Mouse (Mus musculus): ENCODE measurements around the gene Nabp2. TPM values are rescaled to one million over a fixed set of nuclear protein-coding genes. Genes with fewer than 3 reads are reported as not detected.

Gene Nabp2
- polyA plus RNA-seq, 1 experiment: 93.0 TPM

DNA sequence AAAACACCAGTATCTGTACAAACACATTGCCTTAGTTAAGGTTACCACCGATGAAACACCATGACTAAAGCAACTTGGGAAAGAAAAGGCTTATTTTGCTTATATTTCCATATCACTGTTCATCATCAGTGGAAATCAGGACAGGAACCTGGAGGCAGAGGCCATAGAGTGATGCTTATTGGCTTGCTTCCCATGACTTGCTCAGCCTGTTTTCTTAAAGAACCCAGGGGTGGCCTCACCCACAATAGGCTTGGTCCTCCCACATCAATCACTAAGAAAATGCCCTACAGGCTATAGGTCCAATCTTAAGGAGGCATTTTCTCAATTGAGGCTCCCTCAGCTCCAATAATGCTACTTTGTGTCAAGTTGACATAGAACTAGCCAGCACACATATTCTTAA, 31.4 kb upstream of the Nabp2 start:
- Histone ChIP-seq H3K36me3 (ENCODE audit: control insufficient read depth, insufficient read depth) (peaks cover 50% of the 10 kb centered on the region), H3K4me3 (ENCODE audit: insufficient read depth, poor library complexity, severe bottlenecking) (no peak overlapping the region), H3ac (ENCODE audit: control insufficient read depth, insufficient read length, low read depth) (no peak overlapping the region), H3K27me3 (ENCODE audit: control insufficient read depth, insufficient read depth, insufficient read length) (no peaks in the 10 kb centered on the region), H3K79me3 (ENCODE audit: low read depth) (no peaks in the 10 kb centered on the region), H3K79me2 (ENCODE audit: control insufficient read depth, insufficient read depth) (no peaks in the 10 kb centered on the region)
- TF ChIP-seq CTCF (IDR thresholded peaks at IDR 0.05; ENCODE audit: control insufficient read depth, insufficient read depth, insufficient read length): no peak
- no peak for TF ChIP-seq MYOD1 (IDR thresholded peaks at IDR 0.05; ENCODE audit: control insufficient read depth, insufficient read length, low read depth)
- TF ChIP-seq MYOG (IDR thresholded peaks at IDR 0.05; ENCODE audit: control insufficient read depth, extremely low read depth, insufficient read length): no peak
- TF ChIP-seq USF1 (IDR thresholded peaks at IDR 0.05; ENCODE audit: low read depth): no peak
- TF ChIP-seq MAX (IDR thresholded peaks at IDR 0.05): no peak
- TF ChIP-seq FOSL1 (IDR thresholded peaks at IDR 0.05; ENCODE audit: insufficient read depth, low read length, poor library complexity, severe bottlenecking): no peak
- no peak for TF ChIP-seq CEBPB (IDR thresholded peaks at IDR 0.05; ENCODE audit: low read depth)

- Histone ChIP-seq H3K27me3 (ENCODE audit: control insufficient read depth, insufficient read depth, insufficient read length) (no peaks in the 10 kb centered on the region), H3K4me3 (ENCODE audit: insufficient read depth, poor library complexity, severe bottlenecking) (no peak overlapping the region), H3K79me3 (ENCODE audit: low read depth) (no peaks in the 10 kb centered on the region), H3K36me3 (ENCODE audit: control insufficient read depth, insufficient read depth) (peaks cover 59% of the 10 kb centered on the region), H3K79me2 (ENCODE audit: control insufficient read depth, insufficient read depth) (no peaks in the 10 kb centered on the region), H3ac (ENCODE audit: control insufficient read depth, insufficient read length, low read depth) (no peak overlapping the region)
- TF ChIP-seq FOSL1 (IDR thresholded peaks at IDR 0.05; ENCODE audit: insufficient read depth, low read length, poor library complexity, severe bottlenecking) (no peak), USF1 (IDR thresholded peaks at IDR 0.05; ENCODE audit: low read depth) (no peak), CEBPB (IDR thresholded peaks at IDR 0.05; ENCODE audit: low read depth) (no peak), MAX (IDR thresholded peaks at IDR 0.05) (no peak), MYOD1 (IDR thresholded peaks at IDR 0.05; ENCODE audit: control insufficient read depth, insufficient read length, low read depth) (no peak), MYOG (IDR thresholded peaks at IDR 0.05; ENCODE audit: control insufficient read depth, extremely low read depth, insufficient read length) (no peak), CTCF (IDR thresholded peaks at IDR 0.05; ENCODE audit: control insufficient read depth, insufficient read depth, insufficient read length) (no peak)
These were observed 30.2 kb upstream of the Nabp2 start for GRCm38 (mm10) chr10:128441324-128442119.

DNA sequence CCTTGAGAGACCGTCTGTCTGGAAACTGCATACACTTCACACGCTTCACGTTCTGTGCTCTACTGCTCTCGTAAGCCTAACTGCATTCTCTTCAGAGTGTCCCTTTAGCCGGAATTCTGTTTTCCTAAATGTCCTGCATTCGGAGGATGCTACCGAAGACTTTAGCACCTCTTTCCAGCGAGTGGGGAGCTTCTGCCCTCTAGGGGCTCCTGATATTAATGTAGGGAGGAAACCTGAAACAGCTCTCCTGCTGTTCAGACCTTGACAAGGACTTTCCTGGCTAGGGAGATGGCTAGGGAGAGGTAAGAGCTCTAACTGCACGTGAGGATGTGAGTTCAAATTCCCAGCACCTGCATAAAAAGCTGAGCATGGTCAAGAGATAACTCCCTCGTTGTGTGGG, 29.1 kb upstream of the Nabp2 start:
- Histone ChIP-seq H3K36me3 (ENCODE audit: control insufficient read depth, insufficient read depth) (peaks cover 71% of the 10 kb centered on the region), H3ac (ENCODE audit: control insufficient read depth, insufficient read length, low read depth) (no peak overlapping the region), H3K4me3 (ENCODE audit: insufficient read depth, poor library complexity, severe bottlenecking) (no peak overlapping the region), H3K79me3 (ENCODE audit: low read depth) (no peaks in the 10 kb centered on the region), H3K79me2 (ENCODE audit: control insufficient read depth, insufficient read depth) (no peaks in the 10 kb centered on the region), H3K27me3 (ENCODE audit: control insufficient read depth, insufficient read depth, insufficient read length) (no peaks in the 10 kb centered on the region)
- TF ChIP-seq MYOD1 (IDR thresholded peaks at IDR 0.05; ENCODE audit: control insufficient read depth, insufficient read length, low read depth) (no peak), MAX (IDR thresholded peaks at IDR 0.05) (no peak), CEBPB (IDR thresholded peaks at IDR 0.05; ENCODE audit: low read depth) (no peak), FOSL1 (IDR thresholded peaks at IDR 0.05; ENCODE audit: insufficient read depth, low read length, poor library complexity, severe bottlenecking) (no peak), USF1 (IDR thresholded peaks at IDR 0.05; ENCODE audit: low read depth) (no peak), MYOG (IDR thresholded peaks at IDR 0.05; ENCODE audit: control insufficient read depth, extremely low read depth, insufficient read length) (no peak), CTCF (IDR thresholded peaks at IDR 0.05; ENCODE audit: control insufficient read depth, insufficient read depth, insufficient read length) (no peak)

GRCm38 (mm10) chr10:128438675-128439279, 27.5 kb upstream of the Nabp2 start:
- peaks cover 3% of the 10 kb centered on the region for H3K79me3 ChIP-seq (ENCODE audit: low read depth)
- no peaks in the 10 kb centered on the region for H3K27me3 ChIP-seq (ENCODE audit: control insufficient read depth, insufficient read depth, insufficient read length)
- TF ChIP-seq FOSL1 (IDR thresholded peaks at IDR 0.05; ENCODE audit: insufficient read depth, low read length, poor library complexity, severe bottlenecking) (no peak), USF1 (IDR thresholded peaks at IDR 0.05; ENCODE audit: low read depth) (no peak), CTCF (IDR thresholded peaks at IDR 0.05; ENCODE audit: control insufficient read depth, insufficient read depth, insufficient read length) (no peak), MYOD1 (IDR thresholded peaks at IDR 0.05; ENCODE audit: control insufficient read depth, insufficient read length, low read depth) (no peak), MYOG (IDR thresholded peaks at IDR 0.05; ENCODE audit: control insufficient read depth, extremely low read depth, insufficient read length) (no peak), CEBPB (IDR thresholded peaks at IDR 0.05; ENCODE audit: low read depth) (no peak), MAX (IDR thresholded peaks at IDR 0.05) (no peak)
- no peak overlapping the region for H3ac ChIP-seq (ENCODE audit: control insufficient read depth, insufficient read length, low read depth)
- H3K4me3 ChIP-seq (ENCODE audit: insufficient read depth, poor library complexity, severe bottlenecking): no peak overlapping the region
- peaks cover 80% of the 10 kb centered on the region for H3K36me3 ChIP-seq (ENCODE audit: control insufficient read depth, insufficient read depth)
- no peaks in the 10 kb centered on the region for H3K79me2 ChIP-seq (ENCODE audit: control insufficient read depth, insufficient read depth)

- no peak overlapping the region for H3K4me3 ChIP-seq (ENCODE audit: insufficient read depth, poor library complexity, severe bottlenecking)
- TF ChIP-seq USF1 (IDR thresholded peaks at IDR 0.05; ENCODE audit: low read depth): no peak
- TF ChIP-seq CTCF (IDR thresholded peaks at IDR 0.05; ENCODE audit: control insufficient read depth, insufficient read depth, insufficient read length): no peak
- H3K27me3 ChIP-seq (ENCODE audit: control insufficient read depth, insufficient read depth, insufficient read length): no peaks in the 10 kb centered on the region
- H3K79me2 ChIP-seq (ENCODE audit: control insufficient read depth, insufficient read depth): peaks cover 10% of the 10 kb centered on the region
- no peak overlapping the region for H3ac ChIP-seq (ENCODE audit: control insufficient read depth, insufficient read length, low read depth)
- peaks cover 85% of the 10 kb centered on the region for H3K36me3 ChIP-seq (ENCODE audit: control insufficient read depth, insufficient read depth)
- peaks cover 4% of the 10 kb centered on the region for H3K79me3 ChIP-seq (ENCODE audit: low read depth)
These were observed 25.1 kb upstream of the Nabp2 start for GRCm38 (mm10) chr10:128436376-128436775.
